Mouse (Mus musculus) bone marrow, adult 2 months (tissue): ENCODE data around the gene Ap4b1. TPM values are rescaled to one million over a fixed set of nuclear protein-coding genes. Genes with fewer than 3 reads are reported as not detected.
"Not testable (repeated sequence)": the region's sequence is repeated elsewhere in the genome, so short reads cannot be mapped to it uniquely, and the experiment has no call there.

ENCODE experiments used
- H3K27ac ChIP-seq: fragments of 200-500 bp; 2 replicates; pipeline ENCODE4 v1.5.1; 2012; ENCODE audit warnings: low read depth, mild to moderate bottlenecking, control low read depth, inconsistent platforms, low read length; ENCODE audit not compliant: control insufficient read depth, poor library complexity, insufficient read depth
- H3K4me1 ChIP-seq: fragments of 200-500 bp; 2 replicates; pipeline ENCODE4 v1.6.1; 2011; ENCODE audit warnings: low read length; ENCODE audit not compliant: control insufficient read depth, insufficient read depth
- H3K4me3 ChIP-seq: fragments of 200-500 bp; replicated peaks from 2 replicates; pipeline ENCODE3; 2011; ENCODE audit warnings: mild to moderate bottlenecking, low read depth, low read length, control low read depth; ENCODE audit not compliant: control insufficient read depth
- CTCF ChIP-seq: fragments of 200-500 bp; IDR thresholded peaks from 2 replicates; pipeline ENCODE4 v1.5.1; 2011; ENCODE audit warnings: low read length, control low read depth; ENCODE audit not compliant: control insufficient read depth, insufficient read depth
- POLR2A ChIP-seq: fragments of 200-500 bp; IDR thresholded peaks from 2 replicates; pipeline ENCODE4 v1.6.1; 2011; ENCODE audit warnings: low read depth, mild to moderate bottlenecking, control low read depth, low read length, borderline replicate concordance; ENCODE audit not compliant: control insufficient read depth
- WGBS: fragments of 180-500 bp; shearing (Covaris S2); methylation state at CpG from one replicate; pipeline ENCODE4 v1.1.7; 2018; 5-methylcytosine and 5-hydroxymethylcytosine counted together
- polyA plus RNA-seq: library from polyadenylated mRNA; stranded (reverse); fragments of >200 nt; gene quantifications from 2 replicates; pipeline ENCODE4 v1.2.4, GENCODE M21; 2011; ENCODE audit warnings: low replicate concordance; ENCODE audit not compliant: missing spikeins, insufficient read depth, insufficient read length

Ap4b1 gene
- polyA plus RNA-seq, 1 experiment, result 34.2 TPM

DNA sequence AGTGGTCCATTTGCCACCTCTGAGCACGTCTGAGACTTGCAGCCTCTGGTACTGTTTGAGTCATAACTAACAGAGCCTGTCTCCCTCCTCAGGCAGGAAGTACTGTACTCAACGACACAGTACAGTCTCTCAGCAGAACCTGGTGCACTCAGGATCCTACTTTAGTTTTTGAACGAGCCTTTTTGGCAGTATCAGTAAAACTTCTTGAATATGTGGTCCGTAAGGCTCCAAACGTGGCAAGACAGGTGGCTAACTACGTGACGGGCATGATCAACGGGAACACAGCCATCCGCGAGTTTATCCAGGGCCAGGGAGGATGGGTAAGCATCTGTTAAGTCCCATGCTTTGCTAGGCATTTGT lies 26.6 kb downstream of the Ap4b1 start:
- Histone ChIP-seq H3K4me3 (no peak overlapping the region), H3K4me1 (peaks cover 4% of the 10 kb centered on the region), H3K27ac (no peak overlapping the region)
- TF ChIP-seq POLR2A, result no peak
- no peak for TF ChIP-seq CTCF
- 61% methylated on average over 10 of the region's 10 CpGs for WGBS

DNA sequence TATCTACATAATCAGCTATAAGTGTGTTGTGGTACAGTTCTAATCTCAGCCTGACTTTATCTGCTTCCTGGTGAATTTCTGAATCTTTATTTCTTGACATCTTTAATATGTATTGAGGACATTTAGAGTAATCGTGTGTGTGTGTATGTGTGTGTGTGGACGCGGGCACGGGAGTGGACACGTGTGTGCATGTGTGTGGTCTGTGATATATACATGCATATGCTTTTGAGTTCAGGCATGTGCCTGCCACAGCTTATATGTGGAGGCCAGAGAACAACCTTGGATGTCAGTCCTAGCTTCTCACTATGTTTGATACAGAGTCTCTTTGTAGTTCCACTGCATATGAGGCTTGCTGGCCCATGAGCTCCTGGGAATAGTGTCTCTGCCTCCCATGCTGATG lies 27.1 kb downstream of the Ap4b1 start:
- H3K27ac ChIP-seq, result no peak overlapping the region
- no peak overlapping the region for H3K4me3 ChIP-seq
- peaks cover 3% of the 10 kb centered on the region; the same call in 1 of the 2 replicates for H3K4me1 ChIP-seq
- 94% methylated on average over 5 of the region's 5 CpGs for WGBS
- TF ChIP-seq CTCF, result no peak
- TF ChIP-seq POLR2A, result no peak

DNA sequence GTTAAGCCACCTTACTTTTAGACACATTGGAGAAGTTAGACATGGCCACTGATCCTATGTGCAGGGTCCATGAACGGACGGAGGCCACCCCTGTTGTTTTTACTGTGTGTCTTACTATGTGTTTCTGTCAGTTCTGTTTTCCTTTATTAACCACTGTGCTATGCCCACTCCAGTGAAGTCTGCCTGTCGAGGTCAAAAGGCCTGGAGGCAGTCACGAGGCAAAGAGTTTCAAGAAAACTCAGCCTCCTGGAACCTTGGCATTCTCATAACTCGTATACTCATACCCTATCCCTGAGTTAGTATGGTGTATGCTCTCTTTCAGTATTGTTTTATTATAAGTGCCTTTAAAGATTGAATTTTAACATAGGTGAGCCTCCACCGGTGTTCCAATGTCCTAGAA lies 30.4 kb downstream of the Ap4b1 start:
- Histone ChIP-seq H3K4me3 (no peak overlapping the region), H3K27ac (no peak overlapping the region), H3K4me1 (peaks cover 3% of the 10 kb centered on the region; the same call in 1 of the 2 replicates)
- WGBS, result 87% methylated on average over 6 of the region's 6 CpGs
- TF ChIP-seq POLR2A, result no peak
- no peak for TF ChIP-seq CTCF

DNA sequence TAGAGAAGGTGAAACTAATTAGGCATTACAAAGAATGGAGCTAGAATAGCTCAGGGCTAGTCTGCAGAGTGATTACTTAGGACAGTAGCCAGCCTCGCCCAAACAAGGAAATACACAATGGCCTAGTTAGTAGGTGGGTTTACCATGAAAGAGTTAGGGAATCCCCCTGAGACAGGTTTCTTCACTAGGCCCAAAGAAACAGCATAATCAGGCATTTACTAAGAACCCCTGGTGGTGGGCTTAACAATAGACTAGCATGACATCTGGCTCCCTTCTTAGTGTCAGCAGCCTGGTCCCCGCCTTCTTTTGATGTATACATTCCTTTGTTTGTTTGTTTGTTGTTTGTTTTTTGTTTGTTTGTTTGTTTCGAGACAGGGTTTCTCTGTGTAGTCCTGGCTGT lies 30.9 kb downstream of the Ap4b1 start:
- not testable (repeated sequence) for H3K4me3 ChIP-seq, H3K4me1 ChIP-seq, H3K27ac ChIP-seq
- WGBS, result 89% methylated on average over 3 of the region's 3 CpGs

DNA sequence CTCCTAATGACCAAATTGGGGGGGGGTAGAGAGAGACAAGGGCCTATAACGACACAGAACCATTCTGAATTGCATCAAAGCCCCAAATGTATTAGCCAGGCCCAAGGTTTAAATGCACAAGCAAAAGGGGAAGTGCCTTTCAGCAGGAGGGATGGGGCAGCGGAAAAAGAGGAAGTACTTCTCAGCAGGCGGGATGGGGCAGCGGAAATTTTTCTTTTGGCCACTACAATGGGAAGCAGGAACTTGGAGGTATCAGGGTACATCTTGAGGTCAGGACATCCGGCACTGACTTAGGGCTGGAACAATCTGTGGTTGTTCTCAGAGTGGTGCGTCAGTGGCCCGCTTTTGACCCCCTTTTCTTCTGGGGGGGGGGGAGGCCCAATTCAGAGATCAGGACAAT lies 31.6 kb downstream of the Ap4b1 start:
- H3K4me3 ChIP-seq, H3K4me1 ChIP-seq: not testable (repeated sequence)
- 49% methylated on average over 7 of the region's 7 CpGs for WGBS
- H3K27ac ChIP-seq, result peak overlapping the region; percentile 6; the same call in 1 of the 2 replicates

DNA sequence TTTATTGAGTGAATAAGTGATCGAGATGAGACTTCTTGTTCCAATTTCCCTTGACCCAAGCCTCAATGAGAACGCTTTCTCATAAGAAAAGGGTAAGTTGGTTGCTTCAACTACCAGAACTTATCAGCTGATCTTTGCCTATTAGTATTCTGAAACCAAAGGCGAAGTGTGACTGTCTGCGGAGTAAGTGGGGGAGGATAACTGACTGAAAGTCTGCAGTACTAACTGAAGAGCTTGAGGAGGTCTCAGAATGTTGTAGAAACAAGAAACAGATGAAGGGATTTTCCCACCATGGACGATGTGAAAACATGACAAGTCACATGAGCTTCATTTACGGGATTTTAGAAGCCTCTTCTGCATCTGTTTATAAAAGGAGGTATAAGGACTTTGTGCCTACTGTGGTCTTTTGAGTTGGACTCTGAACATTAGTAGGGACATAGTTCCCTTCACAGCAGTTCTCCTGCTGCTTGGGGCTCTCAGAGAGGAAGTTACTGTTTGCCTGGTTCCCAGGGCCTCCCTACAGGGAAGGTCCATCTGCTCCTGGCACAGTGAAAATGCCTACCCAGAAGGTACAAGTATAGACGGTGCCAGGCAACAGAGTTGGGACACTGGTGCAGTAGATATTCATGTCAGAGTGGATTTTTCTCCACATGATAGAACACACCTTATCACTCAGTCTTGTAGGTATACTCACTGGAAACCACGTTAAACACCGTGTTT lies 41.5 kb downstream of the Ap4b1 start:
- WGBS, result 54% methylated on average over 9 of the region's 9 CpGs
- TF ChIP-seq POLR2A (no peak), CTCF (no peak)
- Histone ChIP-seq H3K4me1 (no peaks in the 10 kb centered on the region; the same call in 1 of the 2 replicates), H3K4me3 (no peak overlapping the region), H3K27ac (no peak overlapping the region)

DNA sequence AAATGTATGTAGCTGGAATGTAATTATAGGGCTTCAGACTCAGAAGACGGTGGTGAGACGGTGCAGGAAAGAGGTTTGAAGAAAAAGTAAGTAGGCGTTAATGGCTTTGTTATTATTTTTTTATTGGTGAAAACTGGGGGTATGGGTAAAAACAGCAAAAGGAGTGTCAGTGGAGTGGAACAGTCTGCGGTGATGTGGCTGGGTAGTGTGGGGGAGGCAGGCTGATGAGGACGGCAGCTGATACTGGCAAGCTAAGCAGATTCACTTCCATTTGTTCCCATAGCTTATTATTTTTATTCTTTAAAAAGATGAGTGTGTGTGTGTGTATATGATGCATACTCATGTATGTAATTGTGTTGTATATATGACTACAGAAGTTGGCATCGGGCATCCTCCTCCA lies 42.2 kb downstream of the Ap4b1 start:
- WGBS, result 86% methylated on average over 6 of the region's 6 CpGs
- H3K4me1 ChIP-seq, result no peaks in the 10 kb centered on the region; the same call in 1 of the 2 replicates
- TF ChIP-seq CTCF, result no peak
- TF ChIP-seq POLR2A, result no peak
- no peak overlapping the region for H3K4me3 ChIP-seq
- H3K27ac ChIP-seq, result no peak overlapping the region

DNA sequence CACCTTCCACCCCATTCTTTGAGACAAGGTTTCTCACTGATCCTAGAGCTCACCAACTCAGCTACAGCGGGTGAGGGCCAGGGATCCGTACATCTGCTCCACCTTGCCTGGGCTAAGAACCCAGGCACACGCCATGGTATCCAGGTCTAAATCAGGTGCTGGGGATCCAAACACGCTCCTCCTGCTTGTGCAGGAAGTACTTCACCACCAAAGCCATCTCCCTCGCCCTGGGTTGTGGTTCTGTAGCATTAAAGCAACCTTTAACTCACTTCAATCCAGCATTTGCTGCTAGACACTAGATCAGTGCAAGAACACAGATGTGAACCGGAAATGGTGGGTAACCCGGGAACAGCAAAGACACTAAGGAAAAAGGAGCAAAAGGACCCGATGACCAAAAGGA lies 42.6 kb downstream of the Ap4b1 start:
- WGBS, result 72% methylated on average over 8 of the region's 8 CpGs
- Histone ChIP-seq H3K4me3 (no peak overlapping the region), H3K27ac (no peak overlapping the region), H3K4me1 (peaks cover 1% of the 10 kb centered on the region; the same call in 1 of the 2 replicates)
- TF ChIP-seq POLR2A, result no peak
- no peak for TF ChIP-seq CTCF

DNA sequence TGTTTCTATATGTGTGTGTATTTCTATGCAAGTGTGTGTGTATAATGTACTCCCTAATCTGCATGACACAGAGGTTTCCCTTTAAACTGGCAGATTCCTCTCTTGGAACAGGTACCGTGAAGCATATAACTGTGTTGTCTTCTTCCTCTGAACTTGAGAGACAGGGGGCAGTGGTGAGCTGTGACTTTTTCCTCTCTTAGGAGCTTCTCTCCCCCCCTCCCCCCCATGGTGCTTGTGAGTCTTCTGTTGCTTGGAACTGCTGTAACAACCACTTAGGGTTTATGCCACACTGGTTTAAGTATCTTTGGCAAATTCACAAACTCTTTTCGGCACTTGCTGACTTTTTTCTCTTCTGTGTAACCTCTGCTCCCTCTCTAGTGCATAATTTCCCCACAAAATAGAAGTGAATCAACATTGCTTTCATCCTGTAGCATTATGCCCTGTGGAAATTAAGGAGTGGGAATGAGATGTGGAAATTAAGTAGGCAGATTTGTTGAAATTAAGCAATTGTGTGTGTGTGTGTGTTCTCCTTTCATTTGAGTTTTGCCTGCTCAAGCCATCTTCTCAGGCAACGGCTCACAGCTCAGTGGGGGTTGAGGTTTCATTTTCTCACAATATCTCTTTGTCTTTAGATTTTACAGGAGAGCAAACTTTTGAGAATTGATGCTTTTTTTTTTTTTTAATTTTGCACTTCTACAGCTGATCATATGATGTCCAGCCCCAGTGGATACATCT lies 43.4 kb downstream of the Ap4b1 start:
- Histone ChIP-seq H3K4me1 (peaks cover 4% of the 10 kb centered on the region), H3K27ac (no peak overlapping the region), H3K4me3 (no peak overlapping the region)
- TF ChIP-seq CTCF, result peak; percentile 48
- TF ChIP-seq POLR2A, result no peak
- WGBS, result 16% methylated on average over 3 of the region's 3 CpGs
